ENCODE assay signal across 8 mouse cellular contexts in genomic region chr9:15044391-15045083, GRCm38 (mm10). TPM values are rescaled to one million over a fixed set of nuclear protein-coding genes. Genes with fewer than 3 reads are reported as not detected.
DNase-seq lines count a peak whose midpoint lies in the region; ATAC-seq and TF ChIP-seq lines count a peak whose summit lies in the region.

No protein-coding gene starts in this region.

- no peak for TF ChIP-seq EP300 in liver, embryonic 14.5 days (IDR thresholded peaks at IDR 0.05; ENCODE audit: low read depth)

- no peaks in the 10 kb centered on the region for H3K9me3 ChIP-seq in forebrain, embryonic 15.5 days
- H3K9me3 ChIP-seq in liver, embryonic 14.5 days (ENCODE audit: control insufficient read depth, low read length), result no peaks in the 10 kb centered on the region

- H3K9ac ChIP-seq in forebrain, embryonic 15.5 days (replicated peaks), result peak overlapping the region; percentile 72
- peak overlapping the region; percentile 50 for H3K9ac ChIP-seq in liver, embryonic 14.5 days (replicated peaks)

- H3K27me3 ChIP-seq in forebrain, embryonic 15.5 days, result no peaks in the 10 kb centered on the region
- peaks cover 7% of the 10 kb centered on the region for H3K27me3 ChIP-seq in liver, embryonic 14.5 days (ENCODE audit: control insufficient read depth, insufficient read depth, low read length)
- H3K27me3 ChIP-seq in small intestine, adult 2 months (ENCODE audit: control insufficient read depth, insufficient read depth, low read length), result no peaks in the 10 kb centered on the region

- DNase-seq in layer of hippocampus, adult 11-12 months (ENCODE audit: low spot score), result peak; percentile 19
- DNase-seq in layer of hippocampus, adult 9-10 months (ENCODE audit: low spot score), result no peak
- DNase-seq in ZHBTc4 (ENCODE audit: low read depth, low spot score) (peak; percentile 16), adipocyte (ENCODE audit: low spot score) (no peak)
- DNase-seq in liver, embryonic 14.5 days (ENCODE audit: low read depth in 3 of 3, low spot score in 3 of 3), result no peak
- no peak for DNase-seq in left cerebral cortex, adult 9 months (ENCODE audit: low spot score in 2 of 2)

- TF ChIP-seq CTCF in liver, embryonic 14.5 days (IDR thresholded peaks at IDR 0.05; ENCODE audit: low read depth), result no peak
- TF ChIP-seq CTCF in small intestine, adult 2 months (IDR thresholded peaks at IDR 0.05; ENCODE audit: extremely low read depth, insufficient read length, insufficient replicate concordance, low read depth, low read length), result no peak

- WGBS in forebrain, embryonic 15.5 days, result under 1% methylated on average over 27 of the region's 28 CpGs
- 1% methylated on average over 28 of the region's 28 CpGs for WGBS in liver, embryonic 14.5 days (ENCODE audit: insufficient replicate concordance)
- under 1% methylated on average over 28 of the region's 28 CpGs for WGBS in small intestine, adult 2 months

- no peaks in the 10 kb centered on the region for H3K36me3 ChIP-seq in forebrain, embryonic 15.5 days
- H3K36me3 ChIP-seq in liver, embryonic 14.5 days (replicated peaks; ENCODE audit: control insufficient read depth, insufficient read depth, low read depth), result no peaks in the 10 kb centered on the region
- H3K36me3 ChIP-seq in small intestine, adult 2 months (ENCODE audit: control insufficient read depth, insufficient read depth, low read length), result no peaks in the 10 kb centered on the region

- H3K4me1 ChIP-seq in forebrain, embryonic 15.5 days, result peaks cover 43% of the 10 kb centered on the region
- H3K4me1 ChIP-seq in liver, embryonic 14.5 days (replicated peaks; ENCODE audit: control insufficient read depth in 2 of 2, insufficient read depth in 2 of 2, low read length in 1 of 2), result peaks cover 0 to 4% of the 10 kb centered on the region in 2 experiments; a peak in 2 of 4 replicates
- H3K4me1 ChIP-seq in small intestine, adult 2 months (ENCODE audit: control insufficient read depth, insufficient read depth, insufficient read length, low read length), result peaks cover 31% of the 10 kb centered on the region

- peak overlapping the region; percentile 88 for H3K4me3 ChIP-seq in forebrain, embryonic 15.5 days
- H3K4me3 ChIP-seq in liver, embryonic 14.5 days (ENCODE audit: insufficient read depth in 1 of 2, low read depth in 2 of 2, low read length in 2 of 2), result peak overlapping the region; percentile 43 to 63
- peak overlapping the region; percentile 94 for H3K4me3 ChIP-seq in small intestine, adult 2 months (ENCODE audit: low read depth, low read length)

- H3K27ac ChIP-seq in forebrain, embryonic 15.5 days (replicated peaks), result peak overlapping the region; percentile 96
- no peak overlapping the region for H3K27ac ChIP-seq in liver, embryonic 14.5 days
- peak overlapping the region; percentile 81 for H3K27ac ChIP-seq in small intestine, adult 2 months (ENCODE audit: insufficient read depth, low read depth, low read length)

- no peak for TF ChIP-seq POLR2A in small intestine, adult 2 months (IDR thresholded peaks at IDR 0.05; ENCODE audit: low read depth, low read length)

- peak overlapping the region; percentile 69 for H3K4me2 ChIP-seq in forebrain, embryonic 15.5 days (replicated peaks)
- peak overlapping the region; percentile 56 for H3K4me2 ChIP-seq in liver, embryonic 14.5 days (ENCODE audit: low read depth)

- peak; percentile 49 for ATAC-seq in forebrain, embryonic 15.5 days (replicated peaks)
- ATAC-seq in liver, embryonic 14.5 days (ENCODE audit: insufficient read depth), result no peak; the same call in 1 of the 2 replicates

RNA-seq across cellular contexts. Expression of gene Panx1, which starts 0.7 kb away (rescaled TPM):
- 150 and 151 TPM in 2 replicates for polyA plus RNA-seq in forebrain, embryonic 15.5 days (2015; fragmentation: Nextera tagmentation; extraction: Ambion mirVana)
- polyA plus RNA-seq in liver, embryonic 14.5 days (2012; rRNA removed), result 0.92 and 2.8 TPM in 2 replicates
- polyA plus RNA-seq in liver, embryonic 14.5 days (2014; fragmentation: Nextera tagmentation; extraction: Ambion mirVana), result 4.6 and 4.7 TPM in 2 replicates
- polyA plus RNA-seq in small intestine, adult 2 months (2012; rRNA removed), result 29.1 and 134 TPM in 2 replicates

Comparison
In these comparisons a context has a peak if more than half of its experiments do, and no peak if none do; other contexts are left out.
1. DNase-seq: peak in layer of hippocampus, adult 11-12 months (single experiment) and ZHBTc4 (single experiment); none in layer of hippocampus, adult 9-10 months (single experiment), liver, embryonic 14.5 days (0 of 3), left cerebral cortex, adult 9 months (0 of 2) and adipocyte (single experiment).
2. Peak in every context shown above with its lines, with median percentiles within 50 percentile points of each other: H3K4me3 ChIP-seq.